Mouse (Mus musculus) layer of hippocampus, adult 9-11 months (tissue): ENCODE data around the gene Rgs12.

Experiments used
- DNase-seq: peaks from one replicate; pipeline ENCODE4 v3.0.0; 2022

Rgs12 gene

GRCm38 (mm10) chr5:34931516-34932457 lies 17.5 kb upstream of the Rgs12 start:
- DNase-seq = no peak

- DNase-seq = no peak
Measured at GRCm38 (mm10) chr5:34932458-34932806, 16.8 kb upstream of the Rgs12 start.

DNA sequence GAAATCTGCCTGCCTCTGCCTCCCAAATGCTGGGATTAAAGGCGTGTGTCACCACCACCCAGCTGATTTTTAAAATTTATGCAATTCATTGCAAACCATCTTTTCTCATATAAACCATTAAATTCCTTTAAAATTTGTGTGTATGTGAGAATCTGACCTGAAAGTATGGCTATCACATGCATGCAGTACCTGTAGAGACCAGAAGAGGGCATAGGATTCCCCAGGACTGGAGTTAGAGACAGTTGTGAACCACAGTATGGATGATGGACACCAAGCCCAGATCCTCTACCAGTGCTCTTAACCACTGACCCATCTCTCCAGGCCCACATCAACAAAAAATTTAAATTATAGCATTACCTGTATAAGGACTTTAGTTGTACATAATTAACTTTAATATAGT lies 15.8 kb upstream of the Rgs12 start:
- DNase-seq = no peak

- DNase-seq = no peak
Measured at GRCm38 (mm10) chr5:34941710-34942470, 7.4 kb upstream of the Rgs12 start.

GRCm38 (mm10) chr5:34943428-34943827 lies 5.8 kb upstream of the Rgs12 start:
- DNase-seq = no peak

GRCm38 (mm10) chr5:34949769-34950211 lies 545 bp downstream of the Rgs12 start:
- no peak for DNase-seq

DNA sequence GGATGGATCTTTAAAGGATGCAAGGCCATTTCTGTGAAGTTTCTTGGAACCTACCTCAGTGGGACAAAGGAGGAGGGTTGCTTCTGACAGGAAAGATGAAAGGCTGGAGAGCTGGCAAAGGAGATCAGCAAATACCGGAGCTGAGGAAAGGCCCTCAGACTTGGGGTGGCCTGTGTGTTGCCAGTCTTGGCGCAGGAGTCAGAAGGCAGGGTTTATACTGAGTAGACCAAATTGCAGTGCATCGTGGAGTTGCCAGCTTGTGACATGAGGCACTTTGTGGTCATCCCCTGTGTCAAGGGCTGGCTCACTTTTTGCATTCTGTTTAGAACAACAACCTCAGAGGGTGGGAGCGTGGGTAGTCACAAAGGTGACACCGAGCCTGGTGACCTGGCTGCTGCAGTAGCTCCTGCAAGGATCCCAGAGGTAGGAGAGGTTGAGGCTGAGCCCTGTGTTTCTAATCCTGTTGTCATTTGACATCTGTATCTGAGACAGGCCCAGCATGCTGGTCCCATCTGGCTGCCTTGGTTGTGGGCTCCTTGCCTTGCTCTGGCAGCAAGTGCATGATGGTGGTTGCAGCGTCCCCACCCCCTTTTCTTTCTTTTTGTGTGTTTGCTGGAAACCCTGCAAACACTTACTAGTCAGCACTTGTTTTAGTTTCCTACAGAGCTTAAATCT lies 1.4 kb downstream of the Rgs12 start:
- DNase-seq = no peak

DNA sequence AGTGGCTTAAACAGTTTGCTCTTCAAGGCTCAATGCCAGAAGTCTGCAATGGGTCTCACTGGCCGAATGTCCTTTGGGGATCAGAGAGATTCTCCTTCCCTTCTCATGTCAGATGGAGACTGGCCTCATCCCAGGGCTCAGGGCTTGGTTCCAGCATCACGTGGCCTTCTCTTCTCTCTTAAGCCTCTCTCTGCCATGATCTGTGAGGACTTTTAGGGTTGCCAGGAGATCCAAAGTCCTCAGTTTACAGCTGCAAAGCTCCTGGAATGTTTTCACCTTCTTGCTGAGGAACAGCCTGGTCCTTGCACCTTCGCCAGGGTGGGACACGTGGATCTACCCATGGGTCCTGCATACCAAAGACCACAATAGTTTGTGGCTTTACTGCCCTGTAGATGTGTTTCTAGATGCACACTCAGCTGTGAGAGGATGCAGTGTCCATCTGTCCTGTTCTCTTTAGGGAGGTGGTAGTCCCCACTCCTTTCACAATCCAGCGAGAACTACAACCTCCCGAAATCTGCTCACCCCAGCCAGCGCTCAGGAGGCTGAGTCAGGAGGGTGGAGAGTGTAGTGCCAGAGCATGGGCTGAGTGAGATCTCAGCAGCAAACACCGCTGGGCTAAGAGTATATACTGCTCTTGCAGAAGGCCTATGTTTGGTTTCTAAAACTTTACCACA lies 2.1 kb downstream of the Rgs12 start:
- DNase-seq = no peak

- DNase-seq = no peak
Measured at GRCm38 (mm10) chr5:34954508-34954907, 5.3 kb downstream of the Rgs12 start.

DNA sequence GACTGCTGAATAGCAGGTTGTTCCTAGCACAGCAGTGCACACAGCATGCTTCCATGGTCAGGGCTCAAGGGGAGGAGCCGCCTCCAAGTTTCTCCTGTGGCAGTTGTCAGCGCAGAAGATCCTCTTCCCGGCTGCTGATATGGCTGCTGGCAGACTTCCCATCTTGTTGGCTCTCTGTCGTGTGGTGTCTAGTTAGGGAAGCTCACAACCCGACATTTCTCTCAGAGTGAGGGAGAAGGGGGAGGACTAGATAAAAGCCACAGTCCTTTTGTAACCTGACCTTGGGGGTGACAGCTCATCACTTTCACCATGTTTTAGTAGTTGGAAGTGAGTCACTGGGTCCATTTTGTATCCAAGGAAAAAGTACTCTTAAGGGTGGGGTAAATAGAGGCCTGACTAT lies 6.4 kb downstream of the Rgs12 start:
- DNase-seq = no peak

DNA sequence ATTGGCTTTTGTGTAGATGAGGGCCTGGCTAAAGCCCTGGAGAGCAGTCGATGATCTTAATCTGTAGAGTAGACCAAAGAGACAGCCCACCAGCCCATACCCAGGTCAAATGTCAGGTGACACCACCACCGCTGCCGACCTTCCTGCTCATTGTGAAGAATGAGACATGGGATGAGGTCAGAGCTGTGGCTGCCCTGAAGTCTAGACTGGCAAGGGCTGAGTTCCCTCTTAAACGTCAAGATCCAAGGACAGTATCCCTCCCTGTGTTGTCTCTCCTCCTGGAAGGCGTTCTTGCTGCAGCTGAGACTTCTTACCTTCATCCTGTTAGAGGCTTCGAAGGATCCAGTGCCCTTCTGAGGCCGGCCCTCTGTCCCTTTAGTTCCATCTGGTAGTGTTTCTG lies 6.9 kb downstream of the Rgs12 start:
- no peak for DNase-seq

GRCm38 (mm10) chr5:34957015-34957414 lies 7.8 kb downstream of the Rgs12 start:
- DNase-seq = peak; percentile 32

GRCm38 (mm10) chr5:34960021-34960420 lies 10.8 kb downstream of the Rgs12 start:
- DNase-seq = no peak

- DNase-seq = no peak
Measured at GRCm38 (mm10) chr5:34965531-34965930, 16.3 kb downstream of the Rgs12 start.

- DNase-seq = no peak
Measured at GRCm38 (mm10) chr5:34968386-34968785, 19.1 kb downstream of the Rgs12 start.

- DNase-seq = no peak
Measured at GRCm38 (mm10) chr5:34972471-34972870, 23.2 kb downstream of the Rgs12 start.

- DNase-seq = no peak
Measured at GRCm38 (mm10) chr5:34973560-34974317, 24.5 kb downstream of the Rgs12 start.

DNA sequence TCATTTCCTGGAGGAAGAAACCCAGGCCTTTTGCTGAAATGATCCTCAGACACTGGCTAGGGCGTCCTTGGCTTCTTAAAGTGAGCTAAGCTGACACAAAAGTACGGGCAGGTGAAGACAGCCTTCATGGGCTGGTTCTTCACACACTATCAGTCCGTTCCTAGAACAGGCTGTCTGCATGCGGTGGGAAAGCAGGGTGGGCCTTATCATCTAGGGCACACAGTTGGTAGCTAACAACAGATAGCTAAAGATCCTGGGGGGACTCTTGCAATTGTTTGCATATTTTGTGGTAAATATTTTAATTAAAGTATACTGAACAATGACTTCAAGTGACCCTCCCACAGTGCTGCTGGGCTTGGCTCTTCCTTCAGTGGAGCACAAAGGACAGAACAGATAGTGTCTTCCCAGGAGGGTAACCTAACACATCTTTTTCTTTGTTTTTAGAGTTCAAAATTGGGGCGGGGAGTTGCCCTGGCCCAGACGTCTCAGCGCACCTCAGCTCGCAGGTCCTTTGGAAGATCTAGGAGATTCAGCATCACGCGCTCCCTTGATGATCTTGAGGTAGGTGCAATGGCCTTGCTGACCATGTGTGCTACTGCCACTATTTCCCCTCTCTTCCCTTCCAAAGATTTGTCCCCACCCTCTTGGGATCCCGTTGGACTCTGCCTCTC lies 25.7 kb downstream of the Rgs12 start:
- no peak for DNase-seq

- DNase-seq = no peak
Measured at GRCm38 (mm10) chr5:34976540-34977292, 27.5 kb downstream of the Rgs12 start.

DNA sequence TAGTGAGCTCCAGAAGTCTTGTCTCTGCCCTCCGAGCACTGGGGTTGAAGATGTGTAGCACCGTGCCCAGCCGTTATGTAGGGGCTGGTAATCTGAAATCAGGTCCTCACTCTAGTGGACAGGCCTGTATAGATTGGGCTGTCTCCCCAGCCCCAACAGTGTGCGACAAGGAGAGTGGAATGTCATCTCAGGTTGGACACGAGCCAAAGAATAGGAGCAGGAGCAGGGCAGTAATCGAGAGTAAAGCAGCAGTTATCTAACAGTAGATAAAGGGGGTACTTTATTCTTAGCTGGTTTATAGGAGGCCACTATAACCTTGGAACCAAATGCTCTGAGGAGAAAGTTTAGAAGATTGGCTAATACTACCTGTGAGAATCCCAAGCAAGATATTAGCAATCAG lies 30.9 kb downstream of the Rgs12 start:
- DNase-seq = no peak

DNA sequence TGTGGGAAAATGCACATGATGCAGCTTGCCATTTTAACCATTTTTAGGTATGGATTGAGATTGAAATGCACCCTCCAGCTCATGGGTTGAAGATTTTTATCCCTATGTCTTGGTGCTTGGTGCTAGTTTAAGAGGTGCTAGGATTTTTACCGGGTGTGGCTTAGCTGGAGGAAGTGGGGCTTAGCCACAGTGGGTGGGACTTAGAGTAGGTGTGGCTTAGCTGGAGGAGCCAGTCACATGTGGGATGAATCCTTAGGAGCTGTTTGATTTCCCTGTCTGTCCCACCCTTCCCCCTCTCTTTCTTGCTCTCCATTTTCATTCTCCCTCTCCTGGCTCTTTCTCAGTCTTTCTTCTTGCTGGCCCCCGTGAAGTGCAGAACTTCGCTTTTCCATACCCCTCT lies 32.5 kb downstream of the Rgs12 start:
- no peak for DNase-seq
